Mouse (Mus musculus): ENCODE measurements at regions not wholly inside any gene's neighbourhood (a gene's known extent, or its start where the extent isn't known, plus 50 kb on each side); places are given as distances from the start of the nearest gene placed in this dataset.

- Histone ChIP-seq H3K9me3 (ENCODE audit: low read length) (no peaks in the 10 kb centered on the region), H3K27me3 (ENCODE audit: insufficient read depth, low read length) (no peaks in the 10 kb centered on the region), H3K4me3 (replicated peaks; ENCODE audit: low read length) (no peak overlapping the region), H3K4me1 (replicated peaks; ENCODE audit: low read depth, low read length) (no peaks in the 10 kb centered on the region), H3K36me3 (ENCODE audit: insufficient read depth, low read length) (no peaks in the 10 kb centered on the region)
- TF ChIP-seq POU5F1 (IDR thresholded peaks at IDR 0.05; ENCODE audit: borderline replicate concordance, low read length) (no peak), CTCF (conservative IDR thresholded peaks at IDR 0.05; ENCODE audit: low read length) (no peak), NANOG (IDR thresholded peaks at IDR 0.05; ENCODE audit: borderline replicate concordance, low read length) (no peak)
These were observed 178.6 kb upstream of the Prickle1 start for GRCm38 (mm10) chr15:93774340-93774739.

- Histone ChIP-seq H3K9me3 (ENCODE audit: low read length) (no peaks in the 10 kb centered on the region), H3K27me3 (ENCODE audit: insufficient read depth, low read length) (no peaks in the 10 kb centered on the region), H3K36me3 (ENCODE audit: insufficient read depth, low read length) (no peaks in the 10 kb centered on the region), H3K4me1 (replicated peaks; ENCODE audit: low read depth, low read length) (no peaks in the 10 kb centered on the region), H3K4me3 (replicated peaks; ENCODE audit: low read length) (no peak overlapping the region)
- TF ChIP-seq POU5F1 (IDR thresholded peaks at IDR 0.05; ENCODE audit: borderline replicate concordance, low read length), result no peak
- TF ChIP-seq CTCF (conservative IDR thresholded peaks at IDR 0.05; ENCODE audit: low read length), result no peak
- TF ChIP-seq NANOG (IDR thresholded peaks at IDR 0.05; ENCODE audit: borderline replicate concordance, low read length), result no peak
These were observed 171.3 kb upstream of the Prickle1 start for GRCm38 (mm10) chr15:93766981-93767380.

- Histone ChIP-seq H3K27me3 (ENCODE audit: insufficient read depth, low read length) (no peaks in the 10 kb centered on the region), H3K4me3 (replicated peaks; ENCODE audit: low read length) (no peak overlapping the region), H3K9me3 (ENCODE audit: low read length) (no peaks in the 10 kb centered on the region), H3K4me1 (replicated peaks; ENCODE audit: low read depth, low read length) (no peaks in the 10 kb centered on the region), H3K36me3 (ENCODE audit: insufficient read depth, low read length) (no peaks in the 10 kb centered on the region)
- TF ChIP-seq POU5F1 (IDR thresholded peaks at IDR 0.05; ENCODE audit: borderline replicate concordance, low read length), result no peak
- no peak for TF ChIP-seq NANOG (IDR thresholded peaks at IDR 0.05; ENCODE audit: borderline replicate concordance, low read length)
- no peak for TF ChIP-seq CTCF (conservative IDR thresholded peaks at IDR 0.05; ENCODE audit: low read length)
These were observed 167.4 kb upstream of the Prickle1 start for GRCm38 (mm10) chr15:93763047-93763446.

- no peaks in the 10 kb centered on the region for H3K4me1 ChIP-seq (replicated peaks; ENCODE audit: low read depth, low read length)
- no peak overlapping the region for H3K4me3 ChIP-seq (replicated peaks; ENCODE audit: low read length)
- H3K27me3 ChIP-seq (ENCODE audit: insufficient read depth, low read length), result no peaks in the 10 kb centered on the region
- no peaks in the 10 kb centered on the region for H3K36me3 ChIP-seq (ENCODE audit: insufficient read depth, low read length)
- peaks cover 9% of the 10 kb centered on the region for H3K9me3 ChIP-seq (ENCODE audit: low read length)
- TF ChIP-seq POU5F1 (IDR thresholded peaks at IDR 0.05; ENCODE audit: borderline replicate concordance, low read length), result no peak
- no peak for TF ChIP-seq CTCF (conservative IDR thresholded peaks at IDR 0.05; ENCODE audit: low read length)
- no peak for TF ChIP-seq NANOG (IDR thresholded peaks at IDR 0.05; ENCODE audit: borderline replicate concordance, low read length)
These were observed 162.6 kb upstream of the Prickle1 start for GRCm38 (mm10) chr15:93758204-93758836.

- no peak for TF ChIP-seq NANOG (IDR thresholded peaks at IDR 0.05; ENCODE audit: borderline replicate concordance, low read length)
- TF ChIP-seq POU5F1 (IDR thresholded peaks at IDR 0.05; ENCODE audit: borderline replicate concordance, low read length), result no peak
- TF ChIP-seq CTCF (conservative IDR thresholded peaks at IDR 0.05; ENCODE audit: low read length), result no peak
These were observed 160.3 kb upstream of the Prickle1 start for GRCm38 (mm10) chr15:93755989-93756388.

GRCm38 (mm10) chr15:93751817-93752216 lies 156.1 kb upstream of the Prickle1 start:
- H3K36me3 ChIP-seq (ENCODE audit: insufficient read depth, low read length), result no peaks in the 10 kb centered on the region
- no peaks in the 10 kb centered on the region for H3K27me3 ChIP-seq (ENCODE audit: insufficient read depth, low read length)
- H3K4me3 ChIP-seq (replicated peaks; ENCODE audit: low read length), result no peak overlapping the region
- H3K4me1 ChIP-seq (replicated peaks; ENCODE audit: low read depth, low read length), result no peaks in the 10 kb centered on the region
- H3K9me3 ChIP-seq (ENCODE audit: low read length), result peaks cover 15% of the 10 kb centered on the region
- TF ChIP-seq NANOG (IDR thresholded peaks at IDR 0.05; ENCODE audit: borderline replicate concordance, low read length) (no peak), POU5F1 (IDR thresholded peaks at IDR 0.05; ENCODE audit: borderline replicate concordance, low read length) (no peak), CTCF (conservative IDR thresholded peaks at IDR 0.05; ENCODE audit: low read length) (no peak)

More at GRCm38 (mm10) chr15:93755989-93756388, 160.3 kb upstream of the Prickle1 start:
- no peaks in the 10 kb centered on the region for H3K4me1 ChIP-seq (replicated peaks; ENCODE audit: low read depth, low read length)
- H3K36me3 ChIP-seq (ENCODE audit: insufficient read depth, low read length), result no peaks in the 10 kb centered on the region
- H3K4me3 ChIP-seq (replicated peaks; ENCODE audit: low read length), result no peak overlapping the region
- no peaks in the 10 kb centered on the region for H3K27me3 ChIP-seq (ENCODE audit: insufficient read depth, low read length)
- peaks cover 9% of the 10 kb centered on the region for H3K9me3 ChIP-seq (ENCODE audit: low read length)

- TF ChIP-seq NANOG (IDR thresholded peaks at IDR 0.05; ENCODE audit: borderline replicate concordance, low read length) (no peak), CTCF (conservative IDR thresholded peaks at IDR 0.05; ENCODE audit: low read length) (no peak), POU5F1 (IDR thresholded peaks at IDR 0.05; ENCODE audit: borderline replicate concordance, low read length) (no peak)
- Histone ChIP-seq H3K36me3 (ENCODE audit: insufficient read depth, low read length) (no peaks in the 10 kb centered on the region), H3K9me3 (ENCODE audit: low read length) (peaks cover 12% of the 10 kb centered on the region), H3K27me3 (ENCODE audit: insufficient read depth, low read length) (no peaks in the 10 kb centered on the region), H3K4me3 (replicated peaks; ENCODE audit: low read length) (no peak overlapping the region), H3K4me1 (replicated peaks; ENCODE audit: low read depth, low read length) (no peaks in the 10 kb centered on the region)
These were observed 155.3 kb upstream of the Prickle1 start for GRCm38 (mm10) chr15:93750953-93751352.

- H3K4me1 ChIP-seq (replicated peaks; ENCODE audit: low read depth, low read length), result no peaks in the 10 kb centered on the region
- H3K36me3 ChIP-seq (ENCODE audit: insufficient read depth, low read length), result no peaks in the 10 kb centered on the region
- H3K9me3 ChIP-seq (ENCODE audit: low read length), result peaks cover 18% of the 10 kb centered on the region
- TF ChIP-seq CTCF (conservative IDR thresholded peaks at IDR 0.05; ENCODE audit: low read length), result no peak
- no peak for TF ChIP-seq POU5F1 (IDR thresholded peaks at IDR 0.05; ENCODE audit: borderline replicate concordance, low read length)
- no peak for TF ChIP-seq NANOG (IDR thresholded peaks at IDR 0.05; ENCODE audit: borderline replicate concordance, low read length)
- no peaks in the 10 kb centered on the region for H3K27me3 ChIP-seq (ENCODE audit: insufficient read depth, low read length)
- no peak overlapping the region for H3K4me3 ChIP-seq (replicated peaks; ENCODE audit: low read length)
These were observed 148.7 kb upstream of the Prickle1 start for GRCm38 (mm10) chr15:93744191-93744945.

All from E14TG2a.4 (cell line).